Mouse (Mus musculus) cortical plate, adult 2 months (tissue): ENCODE measurements around the gene Kdelr2.
A peak's percentile ranks its signal among the peaks of the same experiment; 100 is the strongest.

Source experiments
- CTCF ChIP-seq: fragments of 200-500 bp; IDR thresholded peaks from 2 replicates; pipeline ENCODE4 v1.5.1; 2011; ENCODE audit warnings: mild to moderate bottlenecking, control low read depth, low read length; ENCODE audit not compliant: insufficient read depth; ENCODE audit errors: extremely low read depth
- POLR2A ChIP-seq: fragments of 200-500 bp; IDR thresholded peaks from 2 replicates; pipeline ENCODE4 v1.6.1; 2011; ENCODE audit warnings: mild to moderate bottlenecking, low read length, control low read depth; ENCODE audit not compliant: insufficient read depth; ENCODE audit errors: extremely low read depth

DNA sequence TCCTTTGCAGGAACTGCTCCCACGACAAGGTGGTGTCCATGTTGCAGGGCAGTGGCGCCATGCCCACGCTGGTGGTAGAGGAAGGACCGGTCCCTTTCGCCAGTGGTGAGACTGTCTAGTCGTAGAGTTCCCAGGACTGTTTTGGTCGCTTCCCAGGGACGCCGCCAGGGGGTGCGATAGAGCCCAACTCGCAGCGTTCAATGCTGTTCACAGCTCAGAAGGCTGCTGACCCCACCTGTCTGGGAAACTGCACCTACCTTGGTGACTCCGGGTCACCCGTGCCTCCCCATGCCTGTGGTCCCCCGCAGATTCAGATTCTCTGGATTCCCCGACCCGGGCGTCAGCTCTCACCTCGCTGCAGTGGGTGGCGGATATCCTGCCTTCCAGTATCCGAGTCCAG lies 28.4 kb upstream of the Kdelr2 start:
- no peak for TF ChIP-seq POLR2A
- TF ChIP-seq CTCF = peak; percentile 58
